Mouse (Mus musculus) CH12.LX (cell line): Measurements from ENCODE around the gene Vat1l. TPM values are rescaled to one million over a fixed set of nuclear protein-coding genes. Genes with fewer than 3 reads are reported as not detected.

ENCODE experiments used
- DNase-seq: peaks from one replicate; pipeline ENCODE4 v3.0.0-alpha.2; 2013; ENCODE audit errors: extremely low read depth
- H3K27ac ChIP-seq: 2 replicates; pipeline ENCODE4 v1.5.1; 2012; ENCODE audit warnings: low read depth, mild to moderate bottlenecking, control low read depth, moderate library complexity; ENCODE audit not compliant: insufficient read depth
- H3K27me3 ChIP-seq: replicated peaks from 2 replicates; pipeline ENCODE3; 2012; ENCODE audit warnings: inconsistent platforms
- H3K36me3 ChIP-seq, 2 experiments: replicated peaks in 1 of 2; 2 replicates each; pipeline versions ENCODE3 to v1.6.1; 2012; ENCODE audit warnings: inconsistent platforms in 1 of 2, low read length in 1 of 2, mild to moderate bottlenecking in 1 of 2, mixed read lengths in 1 of 2, moderate library complexity in 1 of 2; ENCODE audit not compliant: control insufficient read depth in 1 of 2, insufficient read depth in 1 of 2
- H3K4me1 ChIP-seq, 2 experiments: 2 replicates each; pipeline ENCODE4 v1.6.1; 2012; ENCODE audit warnings: inconsistent platforms in 1 of 2, moderate library complexity in 1 of 2; ENCODE audit not compliant: insufficient read depth in 2 of 2, control insufficient read depth in 1 of 2
- H3K4me2 ChIP-seq: 2 replicates; pipeline ENCODE4 v1.6.1; 2012; ENCODE audit warnings: low read depth, mild to moderate bottlenecking, control low read depth; ENCODE audit not compliant: poor library complexity, insufficient read depth, severe bottlenecking
- H3K4me3 ChIP-seq, 3 experiments: fragments of 150-350 bp in 1 of 3; sonication (generic) in 1 of 3; replicated peaks in 1 of 3; 2 replicates each; pipeline versions ENCODE3 to v1.5.1; 2011 to 2012; ENCODE audit warnings: low read depth in 2 of 3, low read length in 2 of 3, mild to moderate bottlenecking in 2 of 3, moderate library complexity in 2 of 3, control low read depth in 1 of 3, improper control_type of control experiment in 1 of 3, inconsistent platforms in 1 of 3, mixed read lengths in 1 of 3; ENCODE audit not compliant: poor library complexity in 1 of 3
- H3K79me2 ChIP-seq: replicated peaks from 2 replicates; pipeline ENCODE4 v1.6.1; 2012; ENCODE audit warnings: mild to moderate bottlenecking, moderate library complexity; ENCODE audit not compliant: control insufficient read depth, poor library complexity, insufficient read depth, severe bottlenecking; ENCODE audit errors: extremely low read depth
- H3K9ac ChIP-seq: 2 replicates; pipeline ENCODE4 v1.6.1; 2012; ENCODE audit warnings: low read depth, mild to moderate bottlenecking, control low read depth, moderate library complexity; ENCODE audit not compliant: insufficient read depth
- H3K9me3 ChIP-seq: replicated peaks from 2 replicates; pipeline ENCODE3; 2012; ENCODE audit warnings: low read length, inconsistent platforms, mixed read lengths
- BHLHE40 ChIP-seq: IDR thresholded peaks from 2 replicates; pipeline ENCODE4 v1.6.1; 2011; ENCODE audit warnings: mild to moderate bottlenecking, low read depth, low read length, improper control_type of control experiment
- CHD1 ChIP-seq: IDR thresholded peaks from 2 replicates; pipeline ENCODE4 v1.6.1; 2012; ENCODE audit warnings: low read depth, low read length, improper control_type of control experiment, inconsistent platforms
- CHD2 ChIP-seq: IDR thresholded peaks from 2 replicates; pipeline ENCODE4 v1.6.1; 2011; ENCODE audit warnings: low read length, improper control_type of control experiment
- E2F4 ChIP-seq: IDR thresholded peaks from 2 replicates; pipeline ENCODE4 v1.6.1; 2011; ENCODE audit warnings: low read depth, low read length, improper control_type of control experiment; ENCODE audit not compliant: insufficient replicate concordance
- ELF1 ChIP-seq: IDR thresholded peaks from 2 replicates; pipeline ENCODE4 v1.6.1; 2014; ENCODE audit warnings: low read depth, mild to moderate bottlenecking, inconsistent platforms, low read length, improper control_type of control experiment
- GABPA ChIP-seq: IDR thresholded peaks from 2 replicates; pipeline ENCODE4 v1.6.1; 2012; ENCODE audit warnings: low read depth, low read length, improper control_type of control experiment, inconsistent platforms; ENCODE audit not compliant: insufficient replicate concordance
- HCFC1 ChIP-seq: IDR thresholded peaks from 2 replicates; pipeline ENCODE4 v1.6.1; 2012; ENCODE audit warnings: low read depth, mild to moderate bottlenecking, inconsistent platforms, low read length, improper control_type of control experiment
- JUND ChIP-seq: conservative IDR thresholded peaks from 2 replicates; pipeline ENCODE4 v1.6.1; 2011; ENCODE audit warnings: low read depth, low read length, improper control_type of control experiment
- MAFK ChIP-seq: IDR thresholded peaks from 2 replicates; pipeline ENCODE4 v1.6.1; 2011; ENCODE audit warnings: low read length, improper control_type of control experiment; ENCODE audit not compliant: insufficient replicate concordance
- MAZ ChIP-seq: IDR thresholded peaks from 2 replicates; pipeline ENCODE4 v1.6.1; 2012; ENCODE audit warnings: low read depth, mild to moderate bottlenecking, inconsistent platforms, low read length, improper control_type of control experiment, moderate library complexity
- MEF2A ChIP-seq: IDR thresholded peaks from 2 replicates; pipeline ENCODE4 v1.6.1; 2014; ENCODE audit warnings: low read depth, mild to moderate bottlenecking, inconsistent platforms, low read length, improper control_type of control experiment, borderline replicate concordance
- MYC ChIP-seq: IDR thresholded peaks from 2 replicates; pipeline ENCODE4 v1.6.1; 2011; ENCODE audit warnings: low read depth, mild to moderate bottlenecking, improper control_type of control experiment, low read length
- NRF1 ChIP-seq: IDR thresholded peaks from 2 replicates; pipeline ENCODE4 v1.6.1; 2014; ENCODE audit warnings: low read depth, mild to moderate bottlenecking, inconsistent platforms, low read length, improper control_type of control experiment, moderate library complexity
- POLR2A ChIP-seq: IDR thresholded peaks from 2 replicates; pipeline ENCODE4 v1.6.1; 2011; ENCODE audit warnings: low read depth, mild to moderate bottlenecking, improper control_type of control experiment, low read length
- POLR2AphosphoS2 ChIP-seq: IDR thresholded peaks from 2 replicates; pipeline ENCODE4 v1.6.1; 2011; ENCODE audit warnings: low read depth, low read length, improper control_type of control experiment
- RAD21 ChIP-seq: IDR thresholded peaks from 2 replicates; pipeline ENCODE4 v1.6.1; 2011; ENCODE audit warnings: low read depth, mild to moderate bottlenecking, low read length, improper control_type of control experiment, moderate library complexity
- SIN3A ChIP-seq: IDR thresholded peaks from 2 replicates; pipeline ENCODE4 v1.6.1; 2012; ENCODE audit warnings: low read length, improper control_type of control experiment, inconsistent platforms
- SMC3 ChIP-seq: IDR thresholded peaks from 2 replicates; pipeline ENCODE4 v1.6.1; 2011; ENCODE audit warnings: low read depth, low read length, improper control_type of control experiment
- USF1 ChIP-seq: IDR thresholded peaks from 2 replicates; pipeline ENCODE4 v1.6.1; 2014; ENCODE audit warnings: low read depth, mild to moderate bottlenecking, inconsistent platforms, low read length, improper control_type of control experiment
- ZC3H11A ChIP-seq: IDR thresholded peaks from 2 replicates; pipeline ENCODE4 v1.6.1; 2012; ENCODE audit warnings: low read depth, mild to moderate bottlenecking, inconsistent platforms, low read length, improper control_type of control experiment
- ZMIZ1 ChIP-seq: IDR thresholded peaks from 2 replicates; pipeline ENCODE4 v1.6.1; 2012; ENCODE audit warnings: low read depth, mild to moderate bottlenecking, inconsistent platforms, low read length, improper control_type of control experiment
- ZNF384 ChIP-seq: IDR thresholded peaks from 2 replicates; pipeline ENCODE4 v1.6.1; 2012; ENCODE audit warnings: low read depth, low read length, improper control_type of control experiment, inconsistent platforms
- dilution Hi-C: fragments of 300-500 bp; cut with MboI; formaldehyde crosslinking; loops from 2 replicates; pipeline ENCODE4 v1.14.3; 2020; ENCODE audit warnings: low sequenced_read_pairs; ENCODE audit not compliant: extremely low pct_unique_long_range_greater_than_20kb, extremely low pct_ligation_motif_present
- in situ Hi-C: fragments of 300-500 bp; cut with MboI; formaldehyde crosslinking; loops from 3 replicates; pipeline ENCODE4 v1.14.3; 2019; ENCODE audit warnings: low sequenced_read_pairs, low pct_ligation_motif_present, low pct_unique_long_range_greater_than_20kb, mixed read lengths
- polyA plus RNA-seq: library from polyadenylated mRNA; unstranded; fragments of >175 nt; gene quantifications from 2 replicates; pipeline ENCODE4 v1.2.1, GENCODE M21; 2012; ENCODE audit warnings: low read depth; ENCODE audit not compliant: insufficient read length
- total RNA-seq, 2 experiments: library from RNA; depleted of rRNA; stranded (reverse); fragments of 300-350 nt in 1 of 2; fragments of >200 nt in 1 of 2; gene quantifications; 2 replicates each; pipeline ENCODE4 v1.2.3; 2012 to 2014

Gene Vat1l
- total and polyA plus RNA-seq, 3 experiments: not detected

DNA sequence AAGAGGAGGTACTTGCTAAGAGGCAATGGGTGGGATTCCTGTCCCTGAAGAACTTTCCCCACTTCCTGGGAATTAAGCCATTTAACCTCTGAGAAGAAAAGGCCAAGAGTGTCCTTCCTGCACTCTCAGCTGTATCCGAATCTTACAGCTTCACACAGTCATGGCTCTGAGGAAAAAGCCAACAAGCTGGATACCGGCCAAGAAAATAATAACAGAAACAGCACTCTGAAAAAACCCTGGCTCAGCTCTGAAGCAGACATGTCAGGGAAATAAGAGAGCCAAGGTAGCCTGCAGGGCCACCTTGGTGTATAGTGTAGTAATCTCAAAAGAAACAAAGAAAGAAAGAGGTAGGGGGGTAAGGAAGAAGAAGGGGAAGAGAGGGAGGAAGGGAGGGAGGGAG lies 6.4 kb upstream of the Vat1l start:
- Histone ChIP-seq H3K27me3 (no peaks in the 10 kb centered on the region), H3K36me3 (no peaks in the 10 kb centered on the region), H3K4me2 (no peak overlapping the region), H3K9me3 (peaks cover 52% of the 10 kb centered on the region), H3K9ac (no peak overlapping the region), H3K4me1 (no peaks in the 10 kb centered on the region), H3K79me2 (no peaks in the 10 kb centered on the region), H3K27ac (no peak overlapping the region), H3K4me3 (no peak overlapping the region)
- no peak for DNase-seq
- in situ Hi-C loops: no loop called here
- dilution Hi-C loops: no loop called here
- TF ChIP-seq SIN3A (no peak), CHD2 (no peak), GABPA (no peak), SMC3 (no peak), ZC3H11A (no peak)

DNA sequence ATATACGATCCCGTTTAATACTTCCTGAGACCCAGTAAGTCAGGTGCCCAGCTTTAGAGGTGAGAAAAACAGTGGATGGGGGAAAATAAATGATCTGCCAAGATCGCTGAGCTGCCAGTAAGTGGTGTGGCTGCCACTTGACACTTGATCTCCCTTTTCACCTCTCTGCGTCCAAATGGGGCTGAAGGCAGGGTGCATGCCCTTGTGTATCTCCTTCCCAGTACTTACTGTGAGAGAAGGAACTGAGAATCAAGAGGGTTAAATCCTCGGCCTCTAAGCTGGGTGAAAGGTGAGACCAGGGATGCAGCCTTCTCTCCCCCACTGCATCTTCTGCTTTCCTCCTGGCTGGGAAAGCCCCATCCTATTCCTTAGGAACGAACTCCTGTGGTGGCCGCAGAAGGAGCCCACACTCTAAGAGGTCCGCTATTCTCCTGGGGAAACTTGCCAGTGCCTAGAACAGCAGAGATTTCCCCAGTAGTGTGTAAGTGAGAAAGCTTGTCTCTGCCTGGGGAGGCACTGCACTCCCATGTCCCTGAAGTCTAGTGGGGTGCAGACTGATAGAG lies 1.1 kb downstream of the Vat1l start:
- no peak overlapping the region for H3K4me3 ChIP-seq
- DNase-seq: no peak
- H3K4me1 ChIP-seq: no peaks in the 10 kb centered on the region
- H3K27me3 ChIP-seq: no peaks in the 10 kb centered on the region
- H3K9me3 ChIP-seq: peaks cover 58% of the 10 kb centered on the region
- no peaks in the 10 kb centered on the region for H3K36me3 ChIP-seq
- no peak overlapping the region for H3K4me2 ChIP-seq
- in situ Hi-C loops (no loop called here), dilution Hi-C loops (no loop called here)
- no peaks in the 10 kb centered on the region for H3K79me2 ChIP-seq
- TF ChIP-seq MAZ (no peak), MAFK (no peak), HCFC1 (no peak), JUND (no peak), SMC3 (no peak), E2F4 (no peak), ZNF384 (no peak), MEF2A (no peak), NRF1 (no peak), ZMIZ1 (no peak), POLR2A (no peak), POLR2AphosphoS2 (no peak), MYC (no peak), CHD2 (no peak), RAD21 (no peak), BHLHE40 (no peak), USF1 (no peak), CHD1 (no peak), ELF1 (no peak)
- H3K27ac ChIP-seq: no peak overlapping the region
- H3K9ac ChIP-seq: no peak overlapping the region
